ENCODE assay signal across 16 mouse cellular contexts in genomic region chr3:127818694-127819663, GRCm38 (mm10). TPM values are rescaled to one million over a fixed set of nuclear protein-coding genes. Genes with fewer than 3 reads are reported as not detected.
DNase-seq lines count a peak whose midpoint lies in the region; ATAC-seq and TF ChIP-seq lines count a peak whose summit lies in the region.
"Had no signal": no experiment of that assay in that cellular context is flagged by ENCODE, and none has a peak within 500 bp of the region (broad histone marks: within the 10 kb centered on the region; RNA-seq: fewer than 3 reads in every experiment).

No protein-coding gene starts in this region.

- no peak overlapping the region for H3K9ac ChIP-seq in liver, postnatal 0 days (replicated peaks)
- no peak overlapping the region for H3K9ac ChIP-seq in hindbrain, embryonic 11.5 days (ENCODE audit: low read depth, low read length)
- H3K9ac ChIP-seq: heart, embryonic 13.5 days; hindbrain, embryonic 14.5 days; neural tube, embryonic 12.5 days had no signal

- no peak overlapping the region for H3K27ac ChIP-seq in liver, postnatal 0 days (ENCODE audit: low read depth)
- H3K27ac ChIP-seq in hindbrain, embryonic 11.5 days (ENCODE audit: low read depth, low read length) = no peak overlapping the region
- H3K27ac ChIP-seq: heart, embryonic 13.5 days; hindbrain, embryonic 14.5 days; macrophage; neural tube, embryonic 12.5 days had no signal

- H3K4me3 ChIP-seq in liver, postnatal 0 days (ENCODE audit: low read depth, low read length) = no peak overlapping the region
- H3K4me3 ChIP-seq in hindbrain, embryonic 11.5 days (ENCODE audit: low read depth, low read length) = no peak overlapping the region
- H3K4me3 ChIP-seq: heart, embryonic 13.5 days; neural tube, embryonic 12.5 days had no signal

- TF ChIP-seq CTCF in liver, postnatal 0 days (IDR thresholded peaks at IDR 0.05; ENCODE audit: low read depth) = no peak

- TF ChIP-seq EP300 in liver, postnatal 0 days (IDR thresholded peaks at IDR 0.05; ENCODE audit: low read depth) = no peak

- 79% methylated on average over 11 of the region's 11 CpGs for WGBS in liver, postnatal 0 days (ENCODE audit: insufficient replicate concordance)
- 89% methylated on average over 11 of the region's 11 CpGs for WGBS in hindbrain, embryonic 11.5 days

- H3K27me3 ChIP-seq in liver, postnatal 0 days (ENCODE audit: insufficient read depth, low read length) = no peaks in the 10 kb centered on the region
- H3K27me3 ChIP-seq in hindbrain, embryonic 11.5 days (ENCODE audit: control insufficient read depth, insufficient read depth, low read length) = no peaks in the 10 kb centered on the region
- H3K27me3 ChIP-seq: heart, embryonic 13.5 days; neural tube, embryonic 12.5 days had no signal

- no peaks in the 10 kb centered on the region for H3K4me1 ChIP-seq in liver, postnatal 0 days (ENCODE audit: insufficient read depth)
- no peaks in the 10 kb centered on the region for H3K4me1 ChIP-seq in hindbrain, embryonic 11.5 days (replicated peaks; ENCODE audit: control insufficient read depth, insufficient read depth, low read length)
- H3K4me1 ChIP-seq: heart, embryonic 13.5 days; neural tube, embryonic 12.5 days had no signal

- H3K9me3 ChIP-seq in liver, postnatal 0 days (ENCODE audit: low read length) = no peaks in the 10 kb centered on the region
- H3K9me3 ChIP-seq in hindbrain, embryonic 11.5 days (ENCODE audit: control insufficient read depth, low read length) = no peaks in the 10 kb centered on the region
- H3K9me3 ChIP-seq: G1E; heart, embryonic 13.5 days; neural tube, embryonic 12.5 days had no signal

- peak; percentile 44 for DNase-seq in heart, adult 11 months
- DNase-seq in heart, adult 9 months (ENCODE audit: low spot score in 2 of 2) = no peak
- DNase-seq in kidney, postnatal 10 days = peak; percentile 49
- no peak for DNase-seq in liver, postnatal 0 days
- no peak for DNase-seq in urinary bladder, postnatal 25 days (ENCODE audit: low spot score)
- DNase-seq in hindbrain, embryonic 11.5 days (ENCODE audit: low spot score) = no peak
- no peak for DNase-seq in lung, postnatal 25 days (ENCODE audit: low spot score)
- DNase-seq: right cerebral cortex, adult 18-20 months; thymus, postnatal 36 days had no signal

- H3K36me3 ChIP-seq in liver, postnatal 0 days (replicated peaks; ENCODE audit: insufficient read depth, low read length) = peaks cover 16% of the 10 kb centered on the region
- H3K36me3 ChIP-seq in hindbrain, embryonic 11.5 days (ENCODE audit: control insufficient read depth, insufficient read depth, low read length) = no peaks in the 10 kb centered on the region

- peak; percentile 58 for ATAC-seq in erythroid progenitor cell, adult 5-6 weeks (replicated peaks; ENCODE audit: low FRiP score, poor library complexity, severe bottlenecking)
- peak; percentile 25; the same call in 1 of the 2 replicates for ATAC-seq in liver, postnatal 0 days
- no peak for ATAC-seq in hindbrain, embryonic 11.5 days (ENCODE audit: low FRiP score)
- ATAC-seq: midbrain, embryonic 16.5 days had no signal

- no peak overlapping the region for H3K4me2 ChIP-seq in liver, postnatal 0 days (ENCODE audit: low read depth, low read length)
- no peak overlapping the region for H3K4me2 ChIP-seq in hindbrain, embryonic 11.5 days (replicated peaks; ENCODE audit: low read depth, low read length)
- H3K4me2 ChIP-seq: heart, embryonic 13.5 days; hindbrain, embryonic 14.5 days; neural tube, embryonic 12.5 days had no signal

RNA-seq across cellular contexts. Expression of gene Ap1ar, which starts 18.3 kb away (rescaled TPM):
- 48.6 and 63.1 TPM in 2 replicates for total RNA-seq in erythroid progenitor cell, adult 5-6 weeks (2015; ENCODE audit: low replicate concordance)
- total RNA-seq in erythroid progenitor cell, adult 5-6 weeks (2017; ENCODE audit: low replicate concordance) = 33.2 and 45.6 TPM in 2 replicates
- polyA plus RNA-seq in liver, postnatal 0 days (2015; fragmentation: Nextera tagmentation; extraction: Ambion mirVana) = 11.1 and 12.9 TPM in 2 replicates
- polyA plus RNA-seq in hindbrain, embryonic 11.5 days (2014; fragmentation: Nextera tagmentation; extraction: Ambion mirVana) = 71.9 and 77.9 TPM in 2 replicates

RNA-seq across cellular contexts. Expression of gene Tifa, which starts 29.4 kb away (rescaled TPM):
- 80.1 and 82.9 TPM in 2 replicates for total RNA-seq in erythroid progenitor cell, adult 5-6 weeks (2015; ENCODE audit: low replicate concordance)
- total RNA-seq in erythroid progenitor cell, adult 5-6 weeks (2017; ENCODE audit: low replicate concordance) = 73.2 and 82.3 TPM in 2 replicates
- polyA plus RNA-seq in liver, postnatal 0 days (2015; fragmentation: Nextera tagmentation; extraction: Ambion mirVana) = 20.2 and 21.2 TPM in 2 replicates
- polyA plus RNA-seq in hindbrain, embryonic 11.5 days (2014; fragmentation: Nextera tagmentation; extraction: Ambion mirVana) = 4.5 and 4.7 TPM in 2 replicates

RNA-seq across cellular contexts. Expression of gene Alpk1, which starts 38.7 kb away (rescaled TPM):
- 2.5 and 10.5 TPM in 2 replicates for total RNA-seq in erythroid progenitor cell, adult 5-6 weeks (2015; ENCODE audit: low replicate concordance)
- 1.2 and 2.1 TPM in 2 replicates for total RNA-seq in erythroid progenitor cell, adult 5-6 weeks (2017; ENCODE audit: low replicate concordance)
- polyA plus RNA-seq in liver, postnatal 0 days (2015; fragmentation: Nextera tagmentation; extraction: Ambion mirVana) = 0.25 and 0.39 TPM in 2 replicates
- polyA plus RNA-seq in hindbrain, embryonic 11.5 days (2014; fragmentation: Nextera tagmentation; extraction: Ambion mirVana) = 1.2 and 1.3 TPM in 2 replicates

Comparison
In these comparisons a context has a peak if more than half of its experiments do, and no peak if none do; other contexts are left out.
1. DNase-seq: peak in heart, adult 11 months (single experiment) and kidney, postnatal 10 days (single experiment); none in heart, adult 9 months (0 of 2), liver, postnatal 0 days (single experiment), urinary bladder, postnatal 25 days (single experiment), hindbrain, embryonic 11.5 days (single experiment) and lung, postnatal 25 days (single experiment).